Mouse (Mus musculus) erythroblast, embryonic 14.5 days (primary cell): ENCODE data around the gene Arid3b. TPM values are rescaled to one million over a fixed set of nuclear protein-coding genes. Genes with fewer than 3 reads are reported as not detected.

Experiments used
- H3K27me3 ChIP-seq: 2 replicates; pipeline ENCODE4 v1.6.1; 2012; ENCODE audit warnings: inconsistent platforms; ENCODE audit not compliant: control insufficient read depth
- H3K36me3 ChIP-seq: 2 replicates; pipeline ENCODE4 v1.6.1; 2012; ENCODE audit warnings: mild to moderate bottlenecking, inconsistent platforms; ENCODE audit not compliant: control insufficient read depth
- H3K4me1 ChIP-seq: 2 replicates; pipeline ENCODE4 v1.6.1; 2012; ENCODE audit warnings: inconsistent platforms; ENCODE audit not compliant: control insufficient read depth
- H3K4me3 ChIP-seq: replicated peaks from 2 replicates; pipeline ENCODE3; 2012; ENCODE audit warnings: moderate library complexity, mild to moderate bottlenecking, inconsistent platforms
- H3K9me3 ChIP-seq: 2 replicates; pipeline ENCODE4 v1.6.1; 2012; ENCODE audit warnings: low read length, inconsistent platforms, mixed read lengths; ENCODE audit not compliant: control insufficient read depth
- GATA1 ChIP-seq: IDR thresholded peaks from 2 replicates; pipeline ENCODE4 v1.6.1; 2012; ENCODE audit warnings: low read length, inconsistent platforms, mixed read lengths
- TAL1 ChIP-seq: IDR thresholded peaks from 3 replicates; pipeline ENCODE4 v1.6.1; 2012; ENCODE audit warnings: low read length, inconsistent platforms, mixed read lengths
- polyA plus RNA-seq: library from polyadenylated mRNA; stranded (reverse); fragments of >175 nt; gene quantifications from 2 replicates; pipeline ENCODE4 v1.2.3, GENCODE M21; 2012

The Arid3b gene
- polyA plus RNA-seq, 1 experiment: 1.8 TPM

GRCm38 (mm10) chr9:57833762-57834471, 2.7 kb downstream of the Arid3b start:
- TF ChIP-seq GATA1 (no peak), TAL1 (no peak)
- Histone ChIP-seq H3K4me3 (no peak overlapping the region), H3K27me3 (peaks cover 2% of the 10 kb centered on the region), H3K4me1 (peaks cover 73% of the 10 kb centered on the region), H3K9me3 (no peaks in the 10 kb centered on the region), H3K36me3 (peaks cover 47% of the 10 kb centered on the region)

DNA sequence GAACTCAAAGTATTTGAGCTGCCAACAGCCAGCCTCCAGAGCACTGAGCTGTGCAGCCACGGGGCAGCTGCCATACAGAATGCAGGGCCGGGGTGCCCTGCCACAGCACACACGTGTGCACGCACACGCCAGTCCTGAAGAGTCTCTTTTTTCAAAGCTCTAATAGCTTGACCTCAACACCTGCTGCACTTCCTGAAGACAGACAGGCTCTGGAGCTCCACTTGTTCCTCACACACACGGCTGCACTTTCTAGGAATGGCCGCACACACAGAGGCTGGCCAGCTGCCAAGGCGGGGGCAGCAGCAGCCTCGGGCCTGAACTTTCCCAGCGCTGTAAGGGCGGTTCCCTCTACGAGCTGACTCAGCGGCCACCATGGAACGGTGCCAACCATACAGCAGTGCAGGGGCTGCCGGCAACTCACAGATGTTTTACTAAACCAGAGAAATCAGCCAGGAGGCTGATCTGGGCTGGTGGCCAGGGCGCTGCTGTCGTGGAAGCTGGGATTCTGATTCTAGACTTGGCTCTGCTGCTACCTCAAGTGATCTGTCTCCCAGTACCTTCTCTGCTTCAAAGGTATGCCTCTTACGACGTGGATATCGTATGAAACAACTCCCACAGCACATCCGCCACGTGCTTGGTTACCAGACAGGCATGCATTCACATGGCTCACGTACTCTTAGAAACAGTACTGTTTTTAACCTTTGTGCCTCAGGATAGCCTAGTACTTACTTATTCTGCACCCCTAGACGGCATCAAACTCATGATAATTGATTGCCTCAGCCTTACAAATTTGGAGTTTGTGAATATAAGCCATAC, 5.1 kb downstream of the Arid3b start:
- H3K9me3 ChIP-seq: no peaks in the 10 kb centered on the region
- peaks cover 57% of the 10 kb centered on the region for H3K36me3 ChIP-seq
- peaks cover 2% of the 10 kb centered on the region for H3K27me3 ChIP-seq
- H3K4me1 ChIP-seq: peaks cover 59% of the 10 kb centered on the region
- peak overlapping the region; percentile 59 for H3K4me3 ChIP-seq
- TF ChIP-seq GATA1: no peak
- no peak for TF ChIP-seq TAL1

DNA sequence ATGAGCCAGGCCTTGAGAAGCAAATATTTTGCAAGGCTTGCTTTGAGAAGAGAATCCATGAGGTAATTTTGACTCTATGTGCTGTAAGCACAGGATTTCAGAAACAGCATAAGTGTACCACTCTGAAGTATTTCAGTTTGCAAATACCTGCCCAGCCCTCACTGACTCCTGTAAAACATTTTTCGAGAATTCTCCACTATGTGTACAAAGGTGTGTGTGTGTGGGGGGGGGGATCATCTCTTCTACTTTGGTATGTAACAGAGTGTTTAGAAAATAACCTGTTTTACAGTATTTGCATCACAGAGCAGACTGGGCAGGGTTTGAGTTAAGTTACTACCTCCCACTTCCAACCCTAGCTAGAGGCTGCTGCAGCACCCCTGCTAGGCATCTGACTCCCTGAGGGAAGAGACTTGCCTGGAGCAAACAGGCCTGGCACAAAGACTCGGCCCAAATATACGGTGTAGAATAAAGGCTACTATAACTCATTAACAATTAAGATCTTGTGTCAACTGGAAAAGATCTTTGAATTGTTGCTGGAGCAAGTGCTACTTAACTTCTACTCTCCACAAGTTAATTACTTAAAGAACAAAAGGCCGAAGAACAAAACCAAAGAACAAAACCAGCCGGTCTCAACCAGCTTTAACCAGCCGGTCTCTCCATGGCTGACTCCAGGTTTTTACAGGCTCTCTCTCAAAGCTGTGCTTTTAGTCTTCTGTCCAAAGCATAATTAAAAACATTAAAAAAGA, 6.6 kb downstream of the Arid3b start:
- Histone ChIP-seq H3K9me3 (no peaks in the 10 kb centered on the region), H3K4me1 (peaks cover 50% of the 10 kb centered on the region), H3K36me3 (peaks cover 68% of the 10 kb centered on the region), H3K4me3 (no peak overlapping the region), H3K27me3 (no peaks in the 10 kb centered on the region; the same call in 1 of the 2 replicates)
- TF ChIP-seq GATA1: no peak
- TF ChIP-seq TAL1: no peak

DNA sequence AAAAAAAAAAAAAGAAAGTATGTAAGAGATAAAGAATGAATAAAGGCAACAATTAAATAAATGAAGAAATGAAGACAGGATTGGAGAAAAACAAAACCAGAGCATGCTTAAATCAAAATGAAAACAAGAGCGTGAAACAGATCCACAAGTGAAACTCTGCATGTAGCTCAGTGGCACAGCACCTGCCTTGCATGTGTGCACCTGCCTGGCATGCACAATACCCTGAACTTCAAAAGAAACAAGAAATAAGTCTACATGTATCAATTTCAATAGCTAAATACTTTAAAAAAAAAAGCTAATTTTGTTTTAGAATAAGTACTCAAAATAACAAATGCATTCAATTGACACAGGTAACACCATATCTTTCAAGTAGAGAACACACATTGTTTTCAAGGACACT, 13.2 kb downstream of the Arid3b start:
- TF ChIP-seq TAL1: no peak
- no peak for TF ChIP-seq GATA1
- peaks cover 29% of the 10 kb centered on the region for H3K36me3 ChIP-seq
- H3K4me3 ChIP-seq: no peak overlapping the region
- peaks cover 27% of the 10 kb centered on the region for H3K4me1 ChIP-seq
- H3K27me3 ChIP-seq: no peaks in the 10 kb centered on the region
- H3K9me3 ChIP-seq: no peaks in the 10 kb centered on the region

- TF ChIP-seq TAL1 (no peak), GATA1 (no peak)
- H3K36me3 ChIP-seq: peaks cover 25% of the 10 kb centered on the region
- H3K4me1 ChIP-seq: peaks cover 26% of the 10 kb centered on the region
Measured at GRCm38 (mm10) chr9:57822812-57823211, 13.8 kb downstream of the Arid3b start.

DNA sequence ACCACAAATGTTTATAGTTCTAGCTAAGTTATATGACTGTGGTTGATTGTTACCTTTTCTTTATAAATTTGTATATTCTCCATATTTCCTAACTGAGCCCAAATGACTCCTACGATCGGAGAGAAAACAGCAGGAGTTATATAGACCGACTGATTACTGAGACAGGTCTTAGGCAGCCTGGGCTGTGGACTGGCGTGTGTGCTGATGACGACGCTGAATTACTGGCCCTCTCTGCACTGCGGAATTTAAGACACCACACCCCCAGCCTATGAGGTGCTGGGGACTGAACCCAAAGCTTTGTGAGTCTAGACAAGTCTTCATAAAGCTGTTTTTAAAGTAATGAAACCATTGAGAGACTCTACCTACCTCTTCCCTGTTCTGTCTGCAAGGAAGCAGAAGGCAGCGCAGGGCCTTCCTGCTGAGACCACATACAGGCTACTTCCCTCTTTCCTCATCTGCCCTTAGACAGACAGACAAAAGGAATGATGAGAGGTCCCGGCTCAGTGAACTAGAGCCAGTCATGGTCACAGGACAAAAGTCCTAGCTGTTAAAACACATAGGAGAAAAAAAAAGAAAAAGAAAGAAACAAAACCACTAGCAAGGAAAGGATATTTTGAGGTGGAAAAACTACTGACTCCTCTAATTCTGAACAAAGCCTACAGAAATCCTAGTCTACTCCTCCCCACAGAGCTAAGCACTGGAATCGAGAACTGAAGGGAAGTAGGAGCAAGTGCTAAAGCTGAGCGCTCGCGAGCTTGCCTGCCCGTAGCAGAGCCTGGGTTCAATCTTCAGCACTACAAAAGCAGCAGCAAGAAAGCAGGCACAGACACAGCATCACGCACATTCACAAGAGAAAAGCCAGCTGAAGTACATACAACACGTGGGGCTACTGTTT, 16.2 kb downstream of the Arid3b start:
- TF ChIP-seq TAL1: no peak
- Histone ChIP-seq H3K27me3 (no peaks in the 10 kb centered on the region), H3K9me3 (no peaks in the 10 kb centered on the region), H3K4me3 (no peak overlapping the region), H3K36me3 (peaks cover 13% of the 10 kb centered on the region), H3K4me1 (peaks cover 27% of the 10 kb centered on the region)

More at GRCm38 (mm10) chr9:57822812-57823211, 13.8 kb downstream of the Arid3b start:
- Histone ChIP-seq H3K27me3 (no peaks in the 10 kb centered on the region), H3K9me3 (no peaks in the 10 kb centered on the region), H3K4me3 (no peak overlapping the region)

GRCm38 (mm10) chr9:57817220-57817667, 19.3 kb downstream of the Arid3b start:
- peaks cover 9% of the 10 kb centered on the region for H3K36me3 ChIP-seq
- no peak overlapping the region for H3K4me3 ChIP-seq
- no peaks in the 10 kb centered on the region for H3K27me3 ChIP-seq
- no peaks in the 10 kb centered on the region for H3K9me3 ChIP-seq
- TF ChIP-seq TAL1 (no peak), GATA1 (no peak)
- peaks cover 20% of the 10 kb centered on the region for H3K4me1 ChIP-seq

DNA sequence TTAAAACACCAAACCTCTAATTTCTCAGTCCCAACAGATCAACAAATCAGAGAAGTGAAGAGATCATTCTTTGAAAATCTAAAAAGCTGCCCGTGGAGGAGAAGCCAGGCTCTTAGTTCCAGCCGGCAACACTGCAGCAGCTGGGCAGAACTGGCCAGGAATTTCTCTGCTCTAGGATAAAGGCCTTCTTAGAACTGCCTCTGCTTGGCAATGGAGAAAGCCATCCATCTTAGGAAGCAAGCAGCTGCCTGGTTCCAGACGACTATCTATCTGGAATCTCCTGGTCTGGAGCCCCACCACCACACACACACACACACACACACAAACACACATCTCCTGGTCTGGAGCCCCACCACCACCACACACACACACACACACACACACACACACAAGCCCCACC, 21.7 kb downstream of the Arid3b start:
- no peaks in the 10 kb centered on the region for H3K27me3 ChIP-seq
- TF ChIP-seq GATA1 (no peak), TAL1 (no peak)
- H3K4me1 ChIP-seq: peaks cover 17% of the 10 kb centered on the region
- H3K36me3 ChIP-seq: peaks cover 25% of the 10 kb centered on the region
- H3K4me3 ChIP-seq: no peak overlapping the region
- H3K9me3 ChIP-seq: no peaks in the 10 kb centered on the region
